Mouse (Mus musculus) CD4-positive, CD25-positive, alpha-beta regulatory T cell, adult 4 months (primary cell): ENCODE measurements around the gene Rhot2. TPM values are rescaled to one million over a fixed set of nuclear protein-coding genes. Genes with fewer than 3 reads are reported as not detected.
"Not testable (repeated sequence)": the region's sequence is repeated elsewhere in the genome, so short reads cannot be mapped to it uniquely, and the experiment has no call there.

Experiments used
- ATAC-seq: one replicate; pipeline ENCODE4 v1.8.0; 2017
- polyA plus RNA-seq, 2 experiments: library from polyadenylated mRNA; unstranded; fragments of 100-300 nt; shearing (Covaris generic); gene quantifications; one replicate each; pipeline ENCODE4 v1.2.1; 2017

The Rhot2 gene
- polyA plus RNA-seq, 2 experiments from 2014 or later = 19.1 to 47.0 TPM

DNA sequence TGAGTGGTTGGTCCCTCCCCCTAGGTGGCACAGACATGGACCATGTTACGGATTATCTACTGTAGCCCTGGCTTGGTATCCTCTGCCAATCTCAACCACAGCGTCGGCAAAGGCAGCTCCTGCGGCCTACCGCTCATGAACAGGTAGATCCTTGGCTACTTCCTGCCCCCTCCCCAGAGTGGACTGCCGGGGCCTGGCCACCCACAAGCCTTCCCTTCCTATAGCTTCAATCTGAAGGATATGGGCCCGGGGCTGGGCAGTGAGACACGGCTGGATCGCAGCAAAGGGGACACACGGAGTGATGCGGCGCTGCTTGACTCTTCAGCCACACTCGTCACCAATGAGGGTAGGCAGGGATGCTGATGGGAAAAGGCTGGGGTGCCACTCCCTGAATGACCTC lies 17.6 kb downstream of the Rhot2 start:
- ATAC-seq = no peak

- ATAC-seq = no peak
Measured at GRCm38 (mm10) chr17:25825984-25826570, 18.6 kb downstream of the Rhot2 start.

DNA sequence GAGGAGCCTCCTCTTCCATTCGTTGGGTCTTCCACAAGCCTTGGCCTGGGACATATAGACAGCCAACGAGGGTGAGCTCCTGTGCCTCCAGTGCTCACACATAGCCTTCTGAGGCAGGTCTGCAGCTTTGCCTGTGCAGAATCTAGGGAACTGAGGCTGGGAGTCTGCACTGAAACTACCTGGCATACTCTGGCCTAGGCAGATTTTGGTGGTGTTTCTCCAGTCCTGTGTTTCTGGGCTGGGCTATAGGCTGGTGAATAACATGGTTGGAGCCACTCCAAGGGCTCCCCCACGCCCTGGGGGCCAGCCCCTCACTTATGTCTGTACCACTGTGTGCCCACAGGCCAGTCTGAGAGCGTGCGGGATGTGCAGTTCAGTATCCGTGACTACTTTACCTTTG lies 19.3 kb downstream of the Rhot2 start:
- no peak for ATAC-seq

DNA sequence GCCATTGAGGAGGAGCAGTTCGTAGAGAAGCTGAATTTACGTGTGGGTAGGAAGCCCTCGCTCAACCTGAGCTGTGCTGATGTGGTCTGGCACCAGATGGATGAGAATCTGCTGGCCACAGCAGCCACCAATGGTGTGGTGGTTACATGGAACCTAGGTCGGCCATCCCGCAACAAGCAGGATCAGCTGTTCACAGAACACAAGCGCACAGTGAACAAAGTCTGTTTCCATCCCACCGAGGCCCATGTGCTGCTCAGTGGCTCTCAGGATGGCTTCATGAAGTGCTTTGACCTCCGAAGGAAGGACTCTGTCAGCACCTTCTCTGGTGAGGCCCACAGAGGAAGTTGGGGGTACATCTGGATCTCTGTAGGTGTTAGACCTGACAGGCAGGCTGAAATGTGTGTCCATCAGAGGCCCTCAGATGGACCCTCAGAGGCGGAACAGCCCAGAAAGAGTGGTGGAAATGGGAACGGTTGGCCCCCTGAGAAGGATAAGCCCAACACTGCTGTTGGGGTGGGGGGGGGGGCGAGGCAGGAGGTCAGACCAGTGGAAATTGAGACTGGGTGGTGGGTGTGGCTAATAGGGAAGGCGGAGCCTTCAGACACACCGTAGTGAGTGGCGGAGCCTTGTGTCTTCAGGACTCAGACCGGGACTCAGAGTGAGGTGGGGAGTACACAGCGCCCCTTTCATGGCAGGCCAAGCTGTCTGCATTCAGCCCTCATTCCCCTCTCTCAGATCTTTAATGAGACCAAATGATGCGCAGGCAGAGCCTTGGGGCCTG lies 20.1 kb downstream of the Rhot2 start:
- no peak for ATAC-seq

GRCm38 (mm10) chr17:25823452-25823851 lies 21.2 kb downstream of the Rhot2 start, which contains the start of gene Wdr24:
Wdr24 (plus strand) TSS chr17:25823627.
- peak; percentile 99 for ATAC-seq

DNA sequence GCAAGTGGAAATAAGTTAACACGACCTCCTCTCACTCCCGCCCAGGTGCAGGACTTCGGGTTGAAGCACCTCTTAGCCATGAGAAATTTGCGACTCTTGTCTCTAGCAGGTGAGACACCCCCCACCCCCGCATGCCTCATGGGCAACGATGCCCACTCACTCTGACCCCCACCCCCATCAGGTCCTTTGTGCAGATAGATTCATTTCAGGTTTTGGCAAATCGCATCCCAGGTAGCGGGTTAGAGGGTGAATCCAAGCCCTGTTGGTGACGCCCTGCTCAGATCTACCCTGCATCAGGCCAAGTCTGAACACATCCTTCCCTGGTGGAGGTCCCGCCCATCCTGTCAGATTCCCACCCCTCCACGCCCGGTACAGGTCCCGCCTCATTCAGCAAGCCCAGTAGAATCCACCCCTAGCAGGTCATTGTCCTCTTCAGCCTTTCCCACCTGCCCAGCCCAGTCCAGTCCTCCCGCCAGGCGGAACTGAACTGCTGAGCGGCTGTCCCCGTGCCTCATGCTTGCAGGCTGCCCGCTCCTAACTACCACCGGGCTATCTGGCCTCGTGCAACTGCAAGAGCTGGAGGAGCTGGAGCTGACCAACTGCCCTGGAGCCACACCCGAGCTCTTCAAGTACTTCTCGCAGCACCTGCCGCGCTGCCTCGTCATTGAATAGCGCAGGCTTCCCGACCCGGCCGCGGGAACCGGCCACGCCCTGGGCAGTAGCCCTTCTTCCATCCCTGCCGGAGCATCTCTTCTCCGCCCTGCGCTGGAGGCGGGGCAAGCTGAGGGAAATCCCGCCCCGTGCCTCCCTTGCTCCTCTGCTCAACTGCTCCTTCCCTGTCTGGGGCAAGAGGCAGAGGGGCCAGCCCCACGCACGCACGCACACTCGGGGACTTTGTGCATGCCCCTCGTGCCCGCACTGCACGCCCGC lies 25.5 kb downstream of the Rhot2 start:
- ATAC-seq = no peak

DNA sequence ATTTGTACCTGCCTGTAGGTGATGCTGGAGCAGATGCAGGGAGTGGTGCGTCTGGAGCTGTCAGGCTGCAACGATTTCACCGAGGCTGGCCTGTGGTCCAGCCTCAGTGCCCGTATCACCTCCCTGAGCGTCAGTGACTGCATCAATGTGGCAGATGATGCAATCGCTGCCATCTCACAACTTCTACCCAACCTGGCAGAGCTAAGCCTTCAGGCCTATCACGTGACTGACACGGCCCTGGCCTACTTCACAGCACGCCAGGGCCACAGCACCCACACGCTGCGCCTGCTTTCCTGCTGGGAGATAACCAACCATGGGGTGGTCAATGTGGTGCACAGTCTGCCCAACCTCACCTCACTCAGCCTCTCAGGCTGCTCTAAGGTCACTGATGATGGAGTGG lies 27.0 kb downstream of the Rhot2 start:
- ATAC-seq = no peak

DNA sequence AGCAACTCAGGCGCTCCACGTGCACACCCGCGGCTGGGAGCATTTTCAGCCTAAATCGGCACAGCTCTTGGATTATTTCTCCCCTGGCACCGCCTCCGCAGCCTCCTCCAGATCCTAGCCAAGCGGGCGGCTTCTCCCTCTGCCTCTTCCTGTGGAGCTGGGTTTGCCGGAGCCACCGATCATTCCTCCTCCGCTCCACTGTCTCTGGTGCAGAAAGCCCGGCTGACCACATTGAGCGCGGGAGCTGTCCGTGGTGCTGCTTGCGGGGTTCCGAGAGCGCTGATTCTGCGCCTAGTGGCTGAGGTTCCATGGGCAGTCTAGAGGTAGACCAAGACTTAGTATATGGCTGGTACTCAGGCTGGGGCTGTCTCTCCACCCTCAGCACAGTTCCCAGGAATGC lies 31.2 kb downstream of the Rhot2 start:
- ATAC-seq = peak; percentile 45

DNA sequence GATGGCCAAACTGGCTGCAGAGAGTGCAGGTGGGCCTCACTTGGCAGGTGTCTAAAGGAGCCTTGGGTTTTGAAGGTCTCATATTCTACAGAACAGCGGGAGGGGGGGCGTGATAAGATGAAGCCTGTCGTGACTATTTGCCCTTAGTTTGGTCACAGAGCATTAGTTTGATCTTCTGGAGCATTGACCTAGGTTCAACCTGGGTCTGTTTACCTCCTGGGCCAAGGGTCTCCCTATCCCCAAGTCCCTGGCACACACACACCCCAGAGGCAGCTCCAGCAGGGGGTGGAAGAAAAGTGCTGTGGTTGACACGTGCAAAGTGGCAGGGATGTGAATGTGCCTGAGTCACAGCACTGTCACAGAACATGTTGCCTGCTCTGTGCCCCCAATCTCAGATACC lies 33.8 kb downstream of the Rhot2 start:
- no peak for ATAC-seq

DNA sequence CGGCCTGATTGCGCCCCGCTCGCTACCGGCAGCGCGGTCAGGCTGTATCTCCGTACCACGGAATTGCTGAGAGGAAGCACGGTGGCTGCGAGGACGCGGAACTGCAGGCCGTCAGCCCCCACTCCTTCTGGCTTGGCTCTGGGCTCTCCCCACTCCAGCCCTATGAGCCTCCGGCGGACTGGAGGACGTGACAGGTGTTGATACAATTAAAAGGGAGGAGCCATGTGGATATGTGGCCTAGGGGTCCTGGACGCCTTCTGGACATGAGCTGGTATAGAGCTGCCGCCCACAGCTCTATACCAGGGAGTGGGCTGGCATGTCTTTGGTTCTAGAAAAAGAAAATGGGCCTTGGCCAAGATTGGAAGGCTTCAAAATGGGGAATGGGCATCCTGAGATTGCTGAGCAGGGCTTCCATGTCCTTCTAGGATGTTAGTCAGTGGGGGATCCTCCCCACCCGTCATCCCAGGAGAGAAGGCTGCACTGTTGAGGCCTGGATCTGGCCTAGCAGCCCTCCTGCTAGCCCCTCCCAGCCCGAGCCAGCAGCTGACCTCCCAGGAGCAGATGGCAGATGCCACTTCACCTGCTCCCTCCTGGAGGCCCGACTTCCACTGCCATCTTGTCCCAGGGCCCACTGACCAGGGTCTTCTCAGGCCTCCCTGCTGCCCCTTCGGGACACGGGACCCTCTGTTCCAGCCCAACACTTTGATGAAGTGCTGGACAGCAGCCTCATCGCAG lies 34.9 kb downstream of the Rhot2 start:
- ATAC-seq = no peak

DNA sequence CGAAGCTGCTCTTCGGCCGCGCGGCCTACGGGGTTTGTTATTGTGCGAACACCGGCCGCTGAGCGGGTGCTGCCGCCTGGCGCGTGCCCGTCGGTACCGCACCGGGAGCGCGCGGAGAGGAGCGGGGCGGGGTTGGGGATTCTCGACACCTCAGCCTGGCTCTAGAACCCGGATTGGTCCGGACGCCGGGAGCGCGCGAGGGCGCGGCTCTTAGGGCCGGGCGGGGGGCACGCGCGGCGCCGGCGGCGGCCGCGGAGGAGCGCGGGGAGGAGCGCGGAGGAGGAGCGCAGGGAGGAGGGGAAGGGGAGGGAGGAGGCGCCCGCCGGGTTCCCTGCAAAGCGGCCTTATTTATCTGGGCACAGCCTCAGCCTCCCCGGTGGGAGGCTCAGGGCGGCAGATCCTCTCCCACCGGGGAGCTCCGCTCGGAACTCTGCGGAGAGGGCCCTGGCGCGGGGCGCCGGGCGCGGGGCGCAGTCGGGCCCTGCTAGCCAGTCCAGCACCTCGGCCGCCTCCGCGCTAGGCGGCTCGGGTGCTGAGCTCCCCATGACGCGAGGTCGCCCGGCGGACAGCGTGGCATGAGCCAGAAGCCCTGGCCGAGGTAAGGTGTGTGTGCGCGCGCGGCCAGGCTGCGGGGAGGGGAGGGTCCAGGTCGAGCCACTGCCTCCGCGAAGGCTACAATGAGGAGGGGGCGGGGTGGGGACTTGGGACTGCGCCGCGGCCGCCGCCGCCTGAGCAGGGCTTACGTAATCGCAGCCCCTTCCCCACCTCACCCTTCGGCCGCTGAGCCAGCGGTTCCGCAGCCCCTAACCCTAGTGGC lies 35.7 kb downstream of the Rhot2 start, which contains the start of gene Fbxl16:
TSS of gene Fbxl16 (plus strand) at position 297 of the 817 bp plus-strand sequence.
- ATAC-seq = no peak

- ATAC-seq = no peak
Measured at GRCm38 (mm10) chr17:25808028-25808427, 36.6 kb downstream of the Rhot2 start.

- not testable (repeated sequence) for ATAC-seq
Measured at GRCm38 (mm10) chr17:25807452-25807851, 37.2 kb downstream of the Rhot2 start.

GRCm38 (mm10) chr17:25806507-25806906 lies 38.1 kb downstream of the Rhot2 start:
- ATAC-seq = no peak

- ATAC-seq = no peak
Measured at GRCm38 (mm10) chr17:25802825-25803517, 41.7 kb downstream of the Rhot2 start.

GRCm38 (mm10) chr17:25801029-25801428 lies 43.6 kb downstream of the Rhot2 start:
- ATAC-seq = peak; percentile 81

DNA sequence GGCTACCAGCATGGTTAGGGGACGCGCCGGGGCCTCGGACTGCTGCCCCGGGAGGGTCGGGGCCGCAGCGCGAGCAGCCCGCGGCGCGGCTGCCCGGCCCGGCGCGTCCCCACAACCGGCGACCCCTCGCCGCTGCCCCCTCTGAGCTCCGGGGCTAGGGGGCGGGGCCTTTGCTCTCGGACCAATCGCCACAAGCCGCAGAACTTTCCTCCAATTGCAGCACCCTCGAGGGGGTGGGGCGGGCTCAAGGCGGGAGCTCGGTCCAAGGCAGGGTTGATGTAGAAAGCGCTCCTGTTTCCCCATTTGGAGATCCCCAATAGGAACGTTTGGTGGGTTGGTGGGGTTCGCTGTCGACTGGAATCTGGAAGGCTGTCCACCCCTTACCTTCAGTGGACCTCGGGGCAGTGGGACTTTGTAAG lies 47.7 kb downstream of the Rhot2 start, which contains the start of gene Metrn:
TSS of gene Metrn (minus strand) at position 186 of the 419 bp plus-strand sequence.
- ATAC-seq = peak; percentile 60

DNA sequence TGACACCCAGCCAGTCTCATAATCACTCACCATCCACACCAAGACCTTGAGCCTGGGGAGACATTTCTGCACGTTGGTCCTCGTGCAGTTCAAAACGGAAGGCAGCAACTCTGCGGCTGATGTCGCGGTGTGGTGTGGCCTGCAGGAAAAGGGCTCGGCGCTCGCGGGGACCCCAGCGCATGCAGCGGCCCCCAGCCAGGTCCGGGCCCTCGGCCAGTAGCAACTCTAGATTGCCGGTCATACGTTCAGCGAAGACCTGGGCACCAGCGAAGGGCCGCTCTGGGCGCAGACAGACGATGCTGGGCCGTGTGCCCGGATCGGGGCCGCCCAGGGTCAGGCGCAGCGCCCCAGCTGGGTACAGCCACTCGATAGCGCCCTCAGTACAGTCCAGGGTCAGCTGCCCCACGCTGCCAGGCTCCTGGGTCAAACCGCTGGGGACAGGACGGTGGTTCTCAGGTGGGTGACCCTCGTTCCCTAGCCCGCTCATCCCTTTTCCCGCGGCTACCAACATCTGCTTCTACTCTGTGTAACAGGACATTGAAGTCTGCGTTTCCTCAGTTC lies 48.4 kb downstream of the Rhot2 start:
- no peak for ATAC-seq

DNA sequence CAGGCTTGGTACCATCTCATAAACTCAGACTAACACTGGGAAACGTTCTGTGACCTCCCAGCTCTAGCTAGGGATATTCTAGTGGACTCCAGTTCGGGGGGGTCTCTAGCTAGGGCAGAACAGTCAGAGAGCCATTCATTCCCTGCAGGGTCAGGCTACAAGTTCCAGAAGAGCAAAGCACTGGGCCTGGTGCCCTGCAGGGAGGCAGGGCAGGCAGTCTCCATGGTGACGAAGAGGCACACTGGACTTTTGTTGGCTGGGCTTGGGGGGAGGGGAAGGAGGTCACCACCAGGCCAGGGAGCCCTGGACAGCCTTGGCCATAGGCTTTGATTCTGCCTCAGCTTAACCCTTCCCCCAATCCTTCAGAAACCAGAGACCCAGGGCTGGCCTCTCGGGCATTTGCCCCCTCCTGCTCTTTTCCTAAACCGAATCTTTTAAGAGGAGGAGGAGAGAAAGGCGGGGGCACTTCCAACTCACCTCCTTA lies 49.0 kb downstream of the Rhot2 start, which contains the start of gene AC134908.4:
TSS of gene AC134908.4 (minus strand) at position 51 of the 484 bp plus-strand sequence.
- ATAC-seq = no peak

DNA sequence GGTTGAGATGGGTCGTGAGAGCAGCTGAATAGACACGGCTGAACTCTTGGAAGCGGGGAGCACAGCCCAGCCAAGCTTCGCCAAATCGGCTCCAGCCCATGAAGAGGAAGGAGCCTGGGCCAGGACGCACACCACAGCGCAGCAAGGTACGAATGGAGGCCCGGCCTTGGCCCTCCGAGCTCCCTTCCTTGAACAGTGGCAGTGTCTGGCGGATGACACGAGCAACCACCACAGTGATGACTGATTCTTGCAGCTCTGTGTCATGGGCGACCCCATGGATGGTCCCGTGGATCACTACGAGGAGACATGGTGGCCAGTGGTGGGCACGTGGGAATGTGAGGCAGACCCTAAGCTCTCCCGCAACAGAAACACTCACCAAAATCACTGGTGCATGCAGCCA lies 49.7 kb downstream of the Rhot2 start:
- no peak for ATAC-seq
